Mouse (Mus musculus) heart, embryonic 14.5 days (tissue): Measurements from ENCODE around the gene Arhgap40. TPM values are rescaled to one million over a fixed set of nuclear protein-coding genes. Genes with fewer than 3 reads are reported as not detected.

ENCODE experiments used
- ATAC-seq: fragments of 200-750 bp; cut with Nextera tagmentation; 2 replicates; pipeline ENCODE4 v1.8.0; 2017; ENCODE audit warnings: low read depth, moderate TSS enrichment; ENCODE audit not compliant: insufficient number of reproducible peaks, insufficient read depth, low FRiP score
- H3K27ac ChIP-seq, 2 experiments: fragments of 200-500 bp in 1 of 2; fragments of 300-500 bp in 1 of 2; sonication (generic) in 1 of 2; replicated peaks in 1 of 2; 2 replicates each; pipeline ENCODE4 v1.5.1; 2012 to 2014; ENCODE audit warnings: low read depth in 2 of 2, low read length in 2 of 2, control low read depth in 1 of 2, mild to moderate bottlenecking in 1 of 2, mixed read lengths in 1 of 2; ENCODE audit not compliant: control insufficient read depth in 1 of 2, insufficient read depth in 1 of 2
- H3K27me3 ChIP-seq: fragments of 300-500 bp; sonication (generic); 2 replicates; pipeline ENCODE4 v1.6.1; 2014; ENCODE audit warnings: mild to moderate bottlenecking, low read length, control low read depth; ENCODE audit not compliant: control insufficient read depth, insufficient read depth
- H3K36me3 ChIP-seq: fragments of 300-500 bp; sonication (generic); 2 replicates; pipeline ENCODE4 v1.6.1; 2014; ENCODE audit warnings: mild to moderate bottlenecking, control low read depth, low read length, mixed read lengths; ENCODE audit not compliant: control insufficient read depth, insufficient read depth
- H3K4me1 ChIP-seq, 2 experiments: fragments of 200-500 bp in 1 of 2; fragments of 300-500 bp in 1 of 2; sonication (generic) in 1 of 2; 2 replicates each; pipeline ENCODE4 v1.6.1; 2012 to 2014; ENCODE audit warnings: low read length in 2 of 2, control low read depth in 1 of 2, mixed read lengths in 1 of 2; ENCODE audit not compliant: control insufficient read depth in 2 of 2, insufficient read depth in 2 of 2
- H3K4me2 ChIP-seq: fragments of 300-500 bp; sonication (generic); 2 replicates; pipeline ENCODE4 v1.6.1; 2014; ENCODE audit warnings: mild to moderate bottlenecking, low read length
- H3K4me3 ChIP-seq, 2 experiments: fragments of 200-500 bp in 1 of 2; fragments of 300-500 bp in 1 of 2; sonication (generic) in 1 of 2; 2 replicates each; pipeline ENCODE4 v1.5.1; 2012 to 2014; ENCODE audit warnings: low read length in 2 of 2, mild to moderate bottlenecking in 2 of 2, control low read depth in 1 of 2, low read depth in 1 of 2, moderate library complexity in 1 of 2; ENCODE audit not compliant: control insufficient read depth in 1 of 2, insufficient read depth in 1 of 2
- H3K9ac ChIP-seq: fragments of 300-500 bp; sonication (generic); 2 replicates; pipeline ENCODE4 v1.6.1; 2014; ENCODE audit warnings: mild to moderate bottlenecking, low read length
- H3K9me3 ChIP-seq: fragments of 300-500 bp; sonication (generic); 2 replicates; pipeline ENCODE4 v1.6.1; 2016; ENCODE audit warnings: low read length, control low read depth; ENCODE audit not compliant: control insufficient read depth
- WGBS: fragments of 180-500 bp; shearing (Covaris S2); extraction: QIAGEN DNeasy Blood & Tissue Kit; methylation state at CpG from one replicate; pipeline ENCODE4 v1.1.7; 2014; 5-methylcytosine and 5-hydroxymethylcytosine counted together
- polyA plus RNA-seq: library from polyadenylated mRNA; unstranded; fragments of >200 nt; fragmentation: Nextera tagmentation; extraction: Ambion mirVana; gene quantifications from 2 replicates; pipeline ENCODE4 v1.2.1, GENCODE M21; 2014

Gene Arhgap40
- polyA plus RNA-seq, 1 experiment from 2014 or later: 0.15 TPM

- Histone ChIP-seq H3K9ac (no peak overlapping the region), H3K9me3 (no peaks in the 10 kb centered on the region), H3K4me2 (no peak overlapping the region), H3K27ac (no peak overlapping the region), H3K27me3 (no peaks in the 10 kb centered on the region), H3K4me3 (no peak overlapping the region), H3K36me3 (no peaks in the 10 kb centered on the region), H3K4me1 (peaks cover 0 to 4% of the 10 kb centered on the region in 2 experiments; a peak in 1 of 4 replicates)
- ATAC-seq: no peak
- 80% methylated on average over 5 of the region's 5 CpGs for WGBS
These were observed 6.1 kb upstream of the Arhgap40 start for GRCm38 (mm10) chr2:158506475-158506874.

GRCm38 (mm10) chr2:158507046-158507445 lies 5.5 kb upstream of the Arhgap40 start:
- Histone ChIP-seq H3K9me3 (no peaks in the 10 kb centered on the region), H3K27me3 (no peaks in the 10 kb centered on the region), H3K36me3 (no peaks in the 10 kb centered on the region), H3K4me2 (no peak overlapping the region), H3K4me1 (peaks cover 0 to 4% of the 10 kb centered on the region in 2 experiments; a peak in 1 of 4 replicates), H3K9ac (no peak overlapping the region), H3K27ac (no peak overlapping the region), H3K4me3 (no peak overlapping the region)
- WGBS: 91% methylated on average over 10 of the region's 10 CpGs
- ATAC-seq: no peak

GRCm38 (mm10) chr2:158510665-158511064 lies 1.9 kb upstream of the Arhgap40 start:
- no peak overlapping the region for H3K27ac ChIP-seq
- no peak for ATAC-seq
- no peaks in the 10 kb centered on the region for H3K36me3 ChIP-seq
- H3K4me2 ChIP-seq: no peak overlapping the region
- peaks cover 0 to 4% of the 10 kb centered on the region in 2 experiments; a peak in 1 of 4 replicates for H3K4me1 ChIP-seq
- no peaks in the 10 kb centered on the region for H3K9me3 ChIP-seq
- no peak overlapping the region for H3K9ac ChIP-seq
- no peak overlapping the region for H3K4me3 ChIP-seq
- 41% methylated on average over 6 of the region's 6 CpGs for WGBS
- no peaks in the 10 kb centered on the region for H3K27me3 ChIP-seq

- H3K9ac ChIP-seq: no peak overlapping the region
- no peaks in the 10 kb centered on the region for H3K27me3 ChIP-seq
- H3K9me3 ChIP-seq: no peaks in the 10 kb centered on the region
- no peak overlapping the region for H3K27ac ChIP-seq
- H3K4me1 ChIP-seq: peaks cover 2 to 4% of the 10 kb centered on the region in 2 experiments; a peak in 1 of 4 replicates
- no peak for ATAC-seq
- H3K4me2 ChIP-seq: no peak overlapping the region
- no peaks in the 10 kb centered on the region for H3K36me3 ChIP-seq
- WGBS: 84% methylated on average over 12 of the region's 12 CpGs
- no peak overlapping the region for H3K4me3 ChIP-seq
These were observed 1.3 kb downstream of the Arhgap40 start for GRCm38 (mm10) chr2:158513821-158514336.

GRCm38 (mm10) chr2:158518583-158518982 lies 6.0 kb downstream of the Arhgap40 start:
- Histone ChIP-seq H3K9ac (no peak overlapping the region), H3K4me2 (no peak overlapping the region), H3K36me3 (no peaks in the 10 kb centered on the region), H3K9me3 (no peaks in the 10 kb centered on the region), H3K4me1 (peaks cover 0 to 10% of the 10 kb centered on the region in 2 experiments; a peak in 2 of 4 replicates), H3K4me3 (no peak overlapping the region), H3K27ac (no peak overlapping the region), H3K27me3 (no peaks in the 10 kb centered on the region)
- WGBS: 34% methylated on average over 6 of the region's 6 CpGs
- no peak for ATAC-seq

- peaks cover 0 to 10% of the 10 kb centered on the region in 2 experiments; a peak in 2 of 4 replicates for H3K4me1 ChIP-seq
- ATAC-seq: no peak
- H3K4me2 ChIP-seq: no peak overlapping the region
- WGBS: 54% methylated on average over 11 of the region's 11 CpGs
- no peaks in the 10 kb centered on the region for H3K36me3 ChIP-seq
- H3K4me3 ChIP-seq: no peak overlapping the region
- H3K27me3 ChIP-seq: no peaks in the 10 kb centered on the region
- no peak overlapping the region for H3K9ac ChIP-seq
- H3K27ac ChIP-seq: no peak overlapping the region
- no peaks in the 10 kb centered on the region for H3K9me3 ChIP-seq
These were observed 6.5 kb downstream of the Arhgap40 start for GRCm38 (mm10) chr2:158519071-158519470.

GRCm38 (mm10) chr2:158519800-158520199 lies 7.2 kb downstream of the Arhgap40 start:
- no peak for ATAC-seq
- Histone ChIP-seq H3K36me3 (no peaks in the 10 kb centered on the region), H3K27ac (no peak overlapping the region), H3K4me3 (no peak overlapping the region), H3K9ac (no peak overlapping the region), H3K4me2 (no peak overlapping the region), H3K4me1 (peaks cover 0 to 10% of the 10 kb centered on the region in 2 experiments; a peak in 2 of 4 replicates), H3K27me3 (no peaks in the 10 kb centered on the region), H3K9me3 (no peaks in the 10 kb centered on the region)
- 69% methylated on average over 6 of the region's 6 CpGs for WGBS

GRCm38 (mm10) chr2:158523060-158523459 lies 10.5 kb downstream of the Arhgap40 start:
- ATAC-seq: no peak
- H3K9ac ChIP-seq: no peak overlapping the region
- no peak overlapping the region for H3K4me2 ChIP-seq
- WGBS: 50% methylated on average over 8 of the region's 8 CpGs
- H3K4me1 ChIP-seq: peaks cover 0 to 10% of the 10 kb centered on the region in 2 experiments; a peak in 2 of 4 replicates
- no peaks in the 10 kb centered on the region for H3K9me3 ChIP-seq
- H3K27me3 ChIP-seq: no peaks in the 10 kb centered on the region
- H3K27ac ChIP-seq: 0 out of 4 replicates have a peak overlapping the region, but pooled peaks of 1 of the 2 experiments have one; percentile 14
- H3K36me3 ChIP-seq: no peaks in the 10 kb centered on the region
- H3K4me3 ChIP-seq: no peak overlapping the region
